Mouse (Mus musculus) small intestine, adult 2 months (tissue): Measurements from ENCODE around the gene Bmp6. TPM values are rescaled to one million over a fixed set of nuclear protein-coding genes. Genes with fewer than 3 reads are reported as not detected.

Experiments
- H3K27ac ChIP-seq: fragments of 200-500 bp; 2 replicates; pipeline ENCODE4 v1.5.1; 2012; ENCODE audit warnings: low read depth, low read length, control low read depth, inconsistent platforms; ENCODE audit not compliant: insufficient read depth
- H3K27me3 ChIP-seq: fragments of 200-500 bp; 2 replicates; pipeline ENCODE4 v1.6.1; 2012; ENCODE audit warnings: mild to moderate bottlenecking, moderate library complexity, low read length, inconsistent platforms; ENCODE audit not compliant: control insufficient read depth, insufficient read depth
- H3K36me3 ChIP-seq: fragments of 200-500 bp; 2 replicates; pipeline ENCODE4 v1.6.1; 2012; ENCODE audit warnings: mild to moderate bottlenecking, low read length, control low read depth, inconsistent platforms; ENCODE audit not compliant: control insufficient read depth, insufficient read depth
- H3K4me1 ChIP-seq: fragments of 200-500 bp; 2 replicates; pipeline ENCODE4 v1.6.1; 2012; ENCODE audit warnings: low read length, inconsistent platforms, mixed read lengths; ENCODE audit not compliant: control insufficient read depth, insufficient read depth, insufficient read length
- H3K4me3 ChIP-seq: fragments of 200-500 bp; 2 replicates; pipeline ENCODE4 v1.5.1; 2012; ENCODE audit warnings: low read depth, mild to moderate bottlenecking, control low read depth, inconsistent platforms, low read length, moderate library complexity
- CTCF ChIP-seq: fragments of 200-500 bp; IDR thresholded peaks from 2 replicates; pipeline ENCODE4 v1.5.1; 2012; ENCODE audit warnings: low read depth, mild to moderate bottlenecking, control low read depth, inconsistent platforms, low read length, moderate library complexity, mixed read lengths; ENCODE audit not compliant: insufficient replicate concordance, insufficient read length; ENCODE audit errors: extremely low read depth
- POLR2A ChIP-seq: fragments of 200-500 bp; IDR thresholded peaks from 2 replicates; pipeline ENCODE4 v1.6.1; 2012; ENCODE audit warnings: low read depth, mild to moderate bottlenecking, control low read depth, inconsistent platforms, low read length, moderate library complexity
- WGBS: fragments of 180-500 bp; shearing (Covaris S2); methylation state at CpG from one replicate; pipeline ENCODE4 v1.1.7; 2018; 5-methylcytosine and 5-hydroxymethylcytosine counted together
- polyA plus RNA-seq: library from polyadenylated mRNA; depleted of rRNA; stranded (reverse); fragments of >200 nt; gene quantifications from 2 replicates; pipeline ENCODE4 v1.2.3, GENCODE M21; 2012

Gene Bmp6
- polyA plus RNA-seq, 1 experiment, result 5.2 TPM

- H3K27me3 ChIP-seq, result peaks cover 6% of the 10 kb centered on the region
- H3K36me3 ChIP-seq, result no peaks in the 10 kb centered on the region
- WGBS, result 35% methylated on average over 24 of the region's 24 CpGs
- no peak overlapping the region for H3K4me3 ChIP-seq
- TF ChIP-seq CTCF (no peak), POLR2A (no peak)
- H3K4me1 ChIP-seq, result peaks cover 2% of the 10 kb centered on the region; the same call in 1 of the 2 replicates
- H3K27ac ChIP-seq, result no peak overlapping the region
Observed at GRCm38 (mm10) chr13:38353420-38354255, 8.7 kb downstream of the Bmp6 start.

- Histone ChIP-seq H3K27me3 (peaks cover 6% of the 10 kb centered on the region), H3K36me3 (no peaks in the 10 kb centered on the region), H3K4me3 (no peak overlapping the region), H3K4me1 (peaks cover 2% of the 10 kb centered on the region; the same call in 1 of the 2 replicates), H3K27ac (no peak overlapping the region)
- WGBS, result 47% methylated on average over 1 of the region's 1 CpGs
- TF ChIP-seq POLR2A, result no peak
- no peak for TF ChIP-seq CTCF
Observed at GRCm38 (mm10) chr13:38354284-38354683, 9.4 kb downstream of the Bmp6 start.

- H3K4me3 ChIP-seq, result no peak overlapping the region
- WGBS, result 49% methylated on average over 4 of the region's 4 CpGs
- TF ChIP-seq POLR2A, result no peak
- no peak for TF ChIP-seq CTCF
Observed at GRCm38 (mm10) chr13:38359045-38359444, 14.1 kb downstream of the Bmp6 start.

GRCm38 (mm10) chr13:38362751-38363150 lies 17.8 kb downstream of the Bmp6 start:
- Histone ChIP-seq H3K4me1 (peaks cover 3% of the 10 kb centered on the region; the same call in 1 of the 2 replicates), H3K27ac (no peak overlapping the region), H3K4me3 (no peak overlapping the region), H3K36me3 (no peaks in the 10 kb centered on the region), H3K27me3 (no peaks in the 10 kb centered on the region)
- 72% methylated on average over 4 of the region's 4 CpGs for WGBS
- no peak for TF ChIP-seq POLR2A
- TF ChIP-seq CTCF, result no peak

More at GRCm38 (mm10) chr13:38359045-38359444, 14.1 kb downstream of the Bmp6 start:
- Histone ChIP-seq H3K4me1 (peaks cover 3% of the 10 kb centered on the region; the same call in 1 of the 2 replicates), H3K27ac (no peak overlapping the region), H3K36me3 (no peaks in the 10 kb centered on the region), H3K27me3 (no peaks in the 10 kb centered on the region)

- H3K4me1 ChIP-seq, result peaks cover 3% of the 10 kb centered on the region; the same call in 1 of the 2 replicates
- TF ChIP-seq CTCF (no peak), POLR2A (no peak)
- no peak overlapping the region for H3K4me3 ChIP-seq
- no peaks in the 10 kb centered on the region for H3K27me3 ChIP-seq
- no peak overlapping the region for H3K27ac ChIP-seq
- no peaks in the 10 kb centered on the region for H3K36me3 ChIP-seq
- 64% methylated on average over 7 of the region's 7 CpGs for WGBS
Observed at GRCm38 (mm10) chr13:38363869-38364268, 19.0 kb downstream of the Bmp6 start.

- H3K4me1 ChIP-seq, result no peaks in the 10 kb centered on the region
- H3K4me3 ChIP-seq, result no peak overlapping the region
- TF ChIP-seq CTCF (no peak), POLR2A (no peak)
- H3K27me3 ChIP-seq, result no peaks in the 10 kb centered on the region
- 75% methylated on average over 5 of the region's 5 CpGs for WGBS
- H3K36me3 ChIP-seq, result no peaks in the 10 kb centered on the region
- no peak overlapping the region for H3K27ac ChIP-seq
Observed at GRCm38 (mm10) chr13:38369624-38370023, 24.7 kb downstream of the Bmp6 start.

- no peaks in the 10 kb centered on the region for H3K27me3 ChIP-seq
- no peak overlapping the region for H3K27ac ChIP-seq
- no peak overlapping the region for H3K4me3 ChIP-seq
- no peaks in the 10 kb centered on the region for H3K4me1 ChIP-seq
- H3K36me3 ChIP-seq, result no peaks in the 10 kb centered on the region
- WGBS, result 68% methylated on average over 6 of the region's 6 CpGs
- no peak for TF ChIP-seq POLR2A
- TF ChIP-seq CTCF, result no peak
Observed at GRCm38 (mm10) chr13:38376071-38376470, 31.2 kb downstream of the Bmp6 start.

GRCm38 (mm10) chr13:38377355-38377754 lies 32.4 kb downstream of the Bmp6 start:
- H3K27me3 ChIP-seq, result no peaks in the 10 kb centered on the region
- no peak for TF ChIP-seq CTCF
- no peak for TF ChIP-seq POLR2A
- H3K36me3 ChIP-seq, result no peaks in the 10 kb centered on the region
- H3K27ac ChIP-seq, result no peak overlapping the region
- WGBS, result 83% methylated on average over 9 of the region's 9 CpGs
- no peaks in the 10 kb centered on the region for H3K4me1 ChIP-seq
- no peak overlapping the region for H3K4me3 ChIP-seq
